Mouse (Mus musculus) left cerebral cortex, adult 8-10 months (tissue): ENCODE data around the gene Gm20671. TPM values are rescaled to one million over a fixed set of nuclear protein-coding genes. Genes with fewer than 3 reads are reported as not detected.

Experiments used
- total RNA-seq, 4 experiments: library from RNA; stranded (reverse); gene quantifications; 2 replicates each; pipeline ENCODE4 v1.2.4; 2022

The Gm20671 gene
- total RNA-seq, 4 experiments from 2014 or later, result not detected

Other genes starting within 250 kb of the Gm20671 start
- 10 to 100 TPM; 13.0 to 15.5 (median 14.3) TPM for gene Yes1, start 215.9 kb downstream of the Gm20671 start, total RNA-seq
- gene Pisd, start 41.5 kb downstream of the Gm20671 start, total RNA-seq, result 10 to 100 TPM; 55.4 to 61.4 (median 58.9) TPM
- 10 to 100 TPM; 31.4 to 40.3 (median 35.3) TPM for gene Prr14l, start 27.1 kb upstream of the Gm20671 start, total RNA-seq
- gene Depdc5, start 36.6 kb upstream of the Gm20671 start, total RNA-seq, result 10 to 100 TPM; 65.8 to 71.9 (median 70.1) TPM
- gene Ywhah, start 191.7 kb upstream of the Gm20671 start, total RNA-seq, result 1,000 to 10,000 TPM in 2 of 4 experiments, 100 to 1,000 TPM in 2; 903 to 1,086 (median 994) TPM